Mouse (Mus musculus) intestine, embryonic 15.5 days (tissue): ENCODE measurements around the gene Nckap5l. TPM values are rescaled to one million over a fixed set of nuclear protein-coding genes. Genes with fewer than 3 reads are reported as not detected.

ENCODE experiments used
- ATAC-seq: fragments of 200-750 bp; cut with Nextera tagmentation; 2 replicates; pipeline ENCODE4 v1.8.0; 2017; ENCODE audit warnings: moderate TSS enrichment, moderate library complexity
- H3K27ac ChIP-seq: fragments of 300-500 bp; sonication (generic); 2 replicates; pipeline ENCODE4 v1.5.1; 2015; ENCODE audit warnings: mild to moderate bottlenecking, inconsistent platforms
- H3K27me3 ChIP-seq: fragments of 300-500 bp; sonication (generic); replicated peaks from 2 replicates; pipeline ENCODE4 v1.6.1; 2015; ENCODE audit warnings: inconsistent platforms
- H3K36me3 ChIP-seq: fragments of 300-500 bp; sonication (generic); 2 replicates; pipeline ENCODE4 v1.6.1; 2015; ENCODE audit warnings: inconsistent platforms
- H3K4me1 ChIP-seq: fragments of 300-500 bp; sonication (generic); replicated peaks from 2 replicates; pipeline ENCODE4 v1.6.1; 2015; ENCODE audit warnings: inconsistent platforms
- H3K4me2 ChIP-seq: fragments of 300-500 bp; sonication (generic); replicated peaks from 2 replicates; pipeline ENCODE4 v1.6.1; 2015; ENCODE audit warnings: mild to moderate bottlenecking, inconsistent platforms
- H3K4me3 ChIP-seq: fragments of 300-500 bp; sonication (generic); replicated peaks from 2 replicates; pipeline ENCODE4 v1.5.1; 2015; ENCODE audit warnings: inconsistent platforms
- H3K9ac ChIP-seq: fragments of 300-500 bp; sonication (generic); 2 replicates; pipeline ENCODE4 v1.6.1; 2015; ENCODE audit warnings: inconsistent platforms
- H3K9me3 ChIP-seq: fragments of 300-500 bp; sonication (generic); 2 replicates; pipeline ENCODE4 v1.6.1; 2016; ENCODE audit warnings: inconsistent platforms
- WGBS: fragments of 180-500 bp; shearing (Covaris S2); methylation state at CpG from one replicate; pipeline ENCODE4 v1.1.7; 2015; 5-methylcytosine and 5-hydroxymethylcytosine counted together
- polyA plus RNA-seq: library from polyadenylated mRNA; unstranded; fragments of >200 nt; fragmentation: Nextera tagmentation; extraction: Ambion mirVana; gene quantifications from 2 replicates; pipeline ENCODE4 v1.2.1, GENCODE M21; 2015

Gene Nckap5l
- polyA plus RNA-seq, 1 experiment from 2014 or later, result 5.9 TPM

DNA sequence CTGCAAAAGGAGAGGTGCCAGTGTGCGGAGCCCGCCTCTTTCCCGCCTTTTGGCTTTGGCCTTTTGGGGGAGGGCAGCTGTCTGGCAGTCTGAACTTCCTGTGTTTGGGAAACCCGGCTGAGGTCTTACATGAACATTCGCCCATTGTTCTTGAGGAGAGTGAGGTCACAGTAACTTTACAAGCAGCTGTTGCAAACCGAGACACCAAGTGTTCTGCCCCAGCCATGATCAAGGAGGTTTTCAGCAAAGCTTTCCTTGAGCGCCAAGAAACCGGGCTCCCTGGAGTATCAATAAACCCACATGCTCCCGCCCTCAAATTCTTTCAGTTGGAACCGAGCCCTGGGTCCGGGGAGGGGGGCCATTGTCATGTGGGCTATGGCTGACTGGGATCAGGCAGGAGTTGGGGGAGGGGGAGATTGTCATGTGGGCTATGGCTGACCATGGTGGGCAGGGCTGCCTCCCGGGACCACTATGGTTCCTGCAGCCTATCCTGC is 37.0 kb downstream of the Nckap5l start:
- Histone ChIP-seq H3K4me2 (peak overlapping the region; percentile 45), H3K4me1 (0 out of 2 replicates have a peak, but pooled peaks cover 12% of the 10 kb centered on the region), H3K4me3 (no peak overlapping the region), H3K9me3 (no peaks in the 10 kb centered on the region), H3K27me3 (no peaks in the 10 kb centered on the region), H3K9ac (no peak overlapping the region), H3K27ac (peak overlapping the region; percentile 78), H3K36me3 (0 out of 2 replicates have a peak, but pooled peaks cover 8% of the 10 kb centered on the region)
- ATAC-seq, result peak; percentile 61
- WGBS, result 16% methylated on average over 12 of the region's 12 CpGs

DNA sequence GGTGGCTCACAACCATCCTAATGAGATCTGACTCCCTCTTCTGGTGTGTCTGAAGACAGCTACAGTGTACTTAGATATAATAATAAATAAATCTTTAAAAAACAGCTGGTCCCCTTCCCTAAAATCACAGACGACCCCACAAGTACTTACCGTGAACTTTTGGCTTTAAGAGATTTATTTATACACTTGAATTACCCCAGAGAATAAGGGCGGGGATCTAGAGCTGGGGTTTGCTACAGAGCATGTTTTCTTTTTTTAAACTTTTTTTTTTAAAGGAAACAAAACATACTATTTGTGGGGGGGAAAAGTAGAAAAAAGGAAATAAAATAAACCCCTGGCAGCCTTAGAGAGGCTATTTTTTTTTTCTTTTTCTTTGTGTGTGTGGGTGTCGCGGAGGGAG is 37.4 kb downstream of the Nckap5l start:
- no peak for ATAC-seq
- WGBS, result 32% methylated on average over 5 of the region's 5 CpGs
- H3K4me1 ChIP-seq, result 0 out of 2 replicates have a peak, but pooled peaks cover 12% of the 10 kb centered on the region
- H3K27ac ChIP-seq, result peak overlapping the region; percentile 78
- no peaks in the 10 kb centered on the region for H3K27me3 ChIP-seq
- H3K9ac ChIP-seq, result no peak overlapping the region
- no peak overlapping the region for H3K4me3 ChIP-seq
- H3K9me3 ChIP-seq, result no peaks in the 10 kb centered on the region
- peak overlapping the region; percentile 45 for H3K4me2 ChIP-seq
- 0 out of 2 replicates have a peak, but pooled peaks cover 8% of the 10 kb centered on the region for H3K36me3 ChIP-seq

DNA sequence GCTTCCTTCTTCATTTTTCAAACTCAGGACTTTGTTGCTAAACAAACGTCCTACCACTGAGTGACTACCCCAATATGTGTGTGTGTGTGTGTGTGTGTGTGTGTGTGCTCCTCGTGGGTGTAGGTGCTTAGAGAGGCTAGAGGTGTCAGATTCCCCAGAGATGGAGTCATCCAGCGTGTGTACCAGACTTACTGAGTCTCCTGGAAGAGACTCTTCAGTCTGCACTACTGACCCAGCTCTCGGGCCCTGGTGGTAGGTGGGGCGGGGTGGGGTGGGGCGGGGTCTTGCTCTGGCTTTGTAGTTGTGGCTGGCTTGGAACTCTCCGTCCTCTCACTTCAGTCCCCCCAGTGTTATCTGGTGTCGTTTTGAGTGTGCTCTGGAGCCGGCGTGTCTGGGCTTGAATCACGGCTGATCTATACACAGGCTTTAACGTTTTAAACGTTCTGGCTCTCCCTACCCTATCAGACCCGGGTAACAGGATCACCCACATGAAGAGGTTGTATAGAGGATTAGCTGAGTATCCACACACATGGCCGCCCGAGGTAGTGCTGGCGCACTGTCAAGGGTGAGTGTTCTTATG is 39.8 kb downstream of the Nckap5l start:
- no peak overlapping the region for H3K27ac ChIP-seq
- 0 out of 2 replicates have a peak, but pooled peaks cover 2% of the 10 kb centered on the region for H3K36me3 ChIP-seq
- no peak for ATAC-seq
- H3K27me3 ChIP-seq, result no peaks in the 10 kb centered on the region
- H3K4me2 ChIP-seq, result no peak overlapping the region
- 24% methylated on average over 17 of the region's 17 CpGs for WGBS
- 0 out of 2 replicates have a peak, but pooled peaks cover 12% of the 10 kb centered on the region for H3K4me1 ChIP-seq
- no peaks in the 10 kb centered on the region for H3K9me3 ChIP-seq
- no peak overlapping the region for H3K9ac ChIP-seq
- H3K4me3 ChIP-seq, result no peak overlapping the region

DNA sequence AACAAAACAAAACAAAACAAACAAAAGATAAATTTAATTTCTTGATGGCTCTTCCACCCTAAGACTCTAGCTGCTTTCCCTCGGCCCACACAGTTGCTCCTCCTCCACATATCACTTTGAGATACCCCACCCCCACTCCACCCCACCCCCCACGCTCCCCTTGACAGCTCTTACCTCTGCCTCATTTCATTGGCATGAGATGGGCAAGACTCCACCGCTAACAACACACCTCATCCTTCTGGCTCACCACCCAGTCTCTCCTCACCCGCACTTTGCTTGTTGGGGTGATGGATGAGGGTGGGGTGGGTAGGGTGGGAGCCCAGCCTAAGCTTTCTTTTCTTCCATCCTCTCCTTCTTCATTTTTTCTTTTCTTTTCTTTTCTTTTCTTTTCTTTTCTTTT is 40.6 kb downstream of the Nckap5l start:
- WGBS, result 39% methylated on average over 4 of the region's 4 CpGs
- ATAC-seq, result no peak
- Histone ChIP-seq H3K9ac (no peak overlapping the region), H3K4me2 (no peak overlapping the region), H3K27me3 (no peaks in the 10 kb centered on the region), H3K4me1 (0 out of 2 replicates have a peak, but pooled peaks cover 12% of the 10 kb centered on the region), H3K9me3 (no peaks in the 10 kb centered on the region), H3K27ac (no peak overlapping the region), H3K4me3 (no peak overlapping the region), H3K36me3 (no peaks in the 10 kb centered on the region)

DNA sequence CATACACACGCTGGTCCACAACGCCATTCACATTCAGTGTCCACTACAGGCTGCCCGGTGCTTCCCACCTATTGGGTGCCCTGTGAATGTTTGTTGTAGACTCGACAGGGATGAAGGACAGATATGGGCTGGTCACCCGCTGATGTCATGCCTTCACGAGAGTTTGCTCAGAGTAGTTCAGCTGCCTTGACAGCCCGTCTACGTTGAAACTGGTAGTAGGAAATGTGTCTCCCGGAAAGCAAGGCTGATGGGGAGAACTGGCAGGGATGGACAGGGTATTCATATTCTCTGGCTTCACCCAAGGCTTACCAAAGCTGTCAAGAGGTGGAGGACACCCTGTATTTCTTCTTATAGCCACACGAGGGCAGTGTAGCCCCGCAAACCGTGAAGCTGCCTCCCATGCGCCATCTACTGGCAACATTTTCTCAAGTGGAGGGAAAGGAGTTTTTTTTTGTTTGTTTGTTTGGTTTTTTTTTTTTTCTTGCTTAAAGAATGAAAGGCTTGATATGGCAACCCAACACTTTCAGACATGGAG is 41.1 kb downstream of the Nckap5l start:
- no peaks in the 10 kb centered on the region for H3K36me3 ChIP-seq
- 0 out of 2 replicates have a peak overlapping the region, but pooled peaks have one; percentile 20 for H3K4me2 ChIP-seq
- 0 out of 2 replicates have a peak, but pooled peaks cover 8% of the 10 kb centered on the region for H3K4me1 ChIP-seq
- no peak overlapping the region for H3K9ac ChIP-seq
- H3K9me3 ChIP-seq, result no peaks in the 10 kb centered on the region
- no peak overlapping the region for H3K4me3 ChIP-seq
- no peak for ATAC-seq
- no peaks in the 10 kb centered on the region for H3K27me3 ChIP-seq
- WGBS, result 15% methylated on average over 13 of the region's 13 CpGs
- H3K27ac ChIP-seq, result no peak overlapping the region

DNA sequence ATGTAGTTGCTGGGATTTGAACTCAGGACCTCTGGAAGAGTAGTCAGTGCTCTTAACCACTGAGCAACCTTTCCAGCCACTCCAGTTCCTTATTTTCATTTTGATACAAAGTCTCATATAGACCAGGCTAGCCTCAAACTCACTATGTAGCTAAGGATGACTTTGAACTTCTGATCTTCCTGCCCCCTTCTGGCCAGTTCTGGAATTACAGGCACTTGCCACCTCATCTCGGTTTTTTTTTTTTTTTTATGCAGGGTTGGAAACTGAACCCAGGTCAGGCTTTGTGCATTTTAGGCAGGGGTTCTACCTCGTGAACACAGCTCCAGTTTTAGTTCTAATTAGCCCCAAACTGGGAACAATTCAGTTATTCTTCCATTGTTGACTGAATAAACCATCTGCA is 41.8 kb downstream of the Nckap5l start:
- no peak overlapping the region for H3K4me2 ChIP-seq
- ATAC-seq, result no peak
- 0 out of 2 replicates have a peak, but pooled peaks cover 7% of the 10 kb centered on the region for H3K4me1 ChIP-seq
- H3K36me3 ChIP-seq, result no peaks in the 10 kb centered on the region
- H3K4me3 ChIP-seq, result no peak overlapping the region
- H3K9me3 ChIP-seq, result no peaks in the 10 kb centered on the region
- H3K27ac ChIP-seq, result no peak overlapping the region
- 32% methylated on average over 2 of the region's 2 CpGs for WGBS
- no peaks in the 10 kb centered on the region for H3K27me3 ChIP-seq
- no peak overlapping the region for H3K9ac ChIP-seq

DNA sequence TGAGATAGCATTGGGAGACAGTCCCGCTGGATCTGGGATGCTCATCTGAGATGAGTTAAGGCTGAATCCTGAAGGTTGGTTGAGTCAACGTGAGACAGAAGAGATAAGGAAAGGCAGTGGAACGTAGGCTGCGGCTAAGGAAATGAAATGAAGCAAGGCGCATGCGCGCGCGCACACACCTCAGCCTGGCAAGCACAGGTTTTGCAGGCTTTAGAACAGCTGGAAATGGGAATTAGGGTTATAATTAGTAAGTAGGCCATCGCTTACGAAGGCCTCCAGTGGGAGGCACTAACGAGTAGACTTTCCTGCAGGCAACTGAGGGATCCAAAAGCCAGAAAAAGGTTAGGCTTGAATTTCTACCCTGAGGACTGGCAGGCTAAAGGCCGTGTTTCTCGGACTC is 45.8 kb downstream of the Nckap5l start:
- H3K4me1 ChIP-seq, result 0 out of 2 replicates have a peak, but pooled peaks cover 4% of the 10 kb centered on the region
- H3K36me3 ChIP-seq, result peaks cover 30% of the 10 kb centered on the region
- H3K9me3 ChIP-seq, result no peaks in the 10 kb centered on the region
- no peak overlapping the region for H3K27ac ChIP-seq
- 59% methylated on average over 14 of the region's 14 CpGs for WGBS
- no peak overlapping the region for H3K4me3 ChIP-seq
- no peak for ATAC-seq
- no peaks in the 10 kb centered on the region for H3K27me3 ChIP-seq
- no peak overlapping the region for H3K4me2 ChIP-seq
- H3K9ac ChIP-seq, result no peak overlapping the region

DNA sequence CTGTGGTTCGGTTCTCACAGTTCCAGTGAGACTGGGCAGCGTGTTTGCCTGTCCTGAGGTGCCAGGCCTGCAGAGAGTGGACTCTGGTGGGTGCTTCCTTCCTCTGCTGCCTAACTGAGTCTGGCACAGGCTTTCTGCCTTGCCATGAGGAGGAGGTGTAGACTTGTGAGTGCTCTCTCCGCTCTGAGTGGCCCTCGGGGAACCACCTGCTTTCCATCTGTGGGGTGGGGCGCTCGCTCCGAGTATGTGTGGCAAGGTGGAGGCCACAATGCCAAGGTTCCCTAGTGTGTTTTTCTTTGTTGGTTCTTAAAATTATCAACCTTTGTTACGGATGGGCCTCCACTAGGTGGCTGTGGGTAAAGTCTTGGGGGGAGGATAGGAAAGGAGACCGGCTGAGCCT is 48.7 kb downstream of the Nckap5l start:
- Histone ChIP-seq H3K4me2 (no peak overlapping the region), H3K4me3 (no peak overlapping the region), H3K9me3 (no peaks in the 10 kb centered on the region), H3K4me1 (0 out of 2 replicates have a peak, but pooled peaks cover 3% of the 10 kb centered on the region), H3K9ac (no peak overlapping the region), H3K36me3 (peaks cover 57% of the 10 kb centered on the region), H3K27ac (no peak overlapping the region), H3K27me3 (no peaks in the 10 kb centered on the region)
- WGBS, result 91% methylated on average over 9 of the region's 9 CpGs
- no peak for ATAC-seq

DNA sequence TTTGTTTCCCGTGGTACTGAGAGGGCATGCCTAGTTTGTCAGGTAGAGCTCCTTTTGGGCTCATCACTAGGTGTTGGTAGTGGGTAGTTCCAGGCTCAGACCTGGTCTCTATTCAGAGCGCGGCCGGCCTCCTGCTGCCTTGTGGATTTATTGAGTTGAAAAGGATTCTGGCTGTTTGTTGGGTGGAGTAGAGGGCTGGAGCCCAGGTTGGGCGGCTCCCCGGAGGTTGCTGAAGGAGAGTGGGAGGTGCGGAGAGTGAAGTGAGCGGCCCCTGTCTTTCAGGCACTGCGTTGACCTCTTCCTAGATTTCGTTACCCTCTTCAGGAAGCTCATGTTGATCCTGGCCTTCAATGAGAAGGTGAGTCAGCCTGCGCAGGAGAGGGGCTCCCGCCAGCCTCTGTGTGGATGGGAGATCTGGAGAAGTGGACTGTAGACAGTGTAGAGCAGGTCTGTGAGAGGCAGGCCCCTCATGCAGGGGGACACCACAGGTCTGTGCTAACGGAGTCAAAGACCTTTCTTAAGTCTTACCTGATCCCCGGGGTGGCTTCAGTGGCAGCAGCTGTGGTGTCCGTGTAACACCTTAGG is 50.5 kb downstream of the Nckap5l start:
- no peak for ATAC-seq
- Histone ChIP-seq H3K4me2 (no peak overlapping the region), H3K27ac (no peak overlapping the region), H3K27me3 (no peaks in the 10 kb centered on the region), H3K9ac (no peak overlapping the region), H3K36me3 (peaks cover 63% of the 10 kb centered on the region), H3K9me3 (no peaks in the 10 kb centered on the region), H3K4me1 (0 out of 2 replicates have a peak, but pooled peaks cover 3% of the 10 kb centered on the region), H3K4me3 (no peak overlapping the region)
- 90% methylated on average over 15 of the region's 15 CpGs for WGBS

DNA sequence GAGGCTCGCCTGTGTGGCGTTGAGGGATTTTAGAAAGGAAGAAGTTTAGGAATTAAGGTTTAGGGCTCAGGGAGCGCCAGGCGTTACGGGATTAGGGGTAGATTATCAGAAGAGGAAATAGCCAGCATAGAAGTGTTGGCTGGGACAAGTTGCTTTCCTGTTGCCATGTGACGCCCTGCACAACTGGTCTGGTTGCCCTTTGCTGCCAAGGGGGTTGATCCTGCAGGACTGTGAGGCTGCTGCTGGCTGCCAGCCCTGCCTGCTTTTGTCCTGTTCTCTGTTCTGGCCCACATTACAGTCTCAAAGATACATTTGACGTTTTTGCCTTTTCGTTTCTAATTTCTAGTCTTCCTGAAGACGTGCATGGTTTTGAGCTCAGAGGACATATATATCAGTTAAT is 52.4 kb downstream of the Nckap5l start:
- H3K4me1 ChIP-seq, result peaks cover 3% of the 10 kb centered on the region; the same call in 1 of the 2 replicates
- H3K4me2 ChIP-seq, result no peak overlapping the region
- no peak overlapping the region for H3K4me3 ChIP-seq
- no peak for ATAC-seq
- no peaks in the 10 kb centered on the region for H3K9me3 ChIP-seq
- H3K27me3 ChIP-seq, result no peaks in the 10 kb centered on the region
- 86% methylated on average over 9 of the region's 9 CpGs for WGBS
- no peak overlapping the region for H3K27ac ChIP-seq
- no peak overlapping the region for H3K9ac ChIP-seq
- peaks cover 61% of the 10 kb centered on the region for H3K36me3 ChIP-seq

DNA sequence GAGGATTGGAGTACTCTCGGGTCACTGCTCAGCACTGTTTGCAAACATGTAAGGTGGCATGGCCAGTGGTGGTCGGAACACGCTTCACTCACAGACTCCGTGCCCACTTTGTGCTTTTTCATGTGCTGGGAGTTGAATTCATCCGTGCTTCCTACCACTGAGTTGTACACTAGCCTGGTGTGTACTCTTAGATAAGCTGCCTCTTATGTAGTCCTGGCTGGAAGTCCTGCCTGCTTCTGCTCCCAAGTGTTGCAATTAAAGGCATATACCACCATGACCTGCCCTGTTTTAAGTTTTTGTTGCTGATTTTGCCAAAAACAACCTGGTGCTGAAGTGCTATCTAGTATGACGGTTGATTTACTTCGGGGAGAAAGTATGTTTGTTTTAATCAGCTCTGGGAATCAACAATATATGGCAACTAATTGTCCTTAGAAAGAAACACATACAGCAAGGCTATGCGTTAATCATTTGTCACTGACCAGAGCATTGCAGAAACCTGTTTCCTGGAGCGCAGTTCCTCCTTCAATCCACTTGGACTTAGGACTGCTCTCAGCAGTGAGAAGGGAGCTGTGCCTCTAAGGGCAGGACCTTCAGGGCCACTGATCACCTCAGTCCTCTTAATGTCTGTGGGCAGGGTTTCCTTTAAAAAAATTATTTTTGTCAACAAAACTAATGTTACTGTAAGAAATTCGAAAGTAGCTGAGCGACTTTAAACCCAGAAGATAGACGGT is 54.2 kb downstream of the Nckap5l start:
- Histone ChIP-seq H3K9ac (no peak overlapping the region), H3K27ac (peak overlapping the region; percentile 67), H3K27me3 (no peaks in the 10 kb centered on the region), H3K4me2 (peak overlapping the region; percentile 19; the same call in 1 of the 2 replicates), H3K4me3 (no peak overlapping the region), H3K36me3 (peaks cover 45% of the 10 kb centered on the region), H3K9me3 (no peaks in the 10 kb centered on the region), H3K4me1 (peaks cover 12% of the 10 kb centered on the region)
- peak; percentile 88 for ATAC-seq
- 75% methylated on average over 12 of the region's 12 CpGs for WGBS

DNA sequence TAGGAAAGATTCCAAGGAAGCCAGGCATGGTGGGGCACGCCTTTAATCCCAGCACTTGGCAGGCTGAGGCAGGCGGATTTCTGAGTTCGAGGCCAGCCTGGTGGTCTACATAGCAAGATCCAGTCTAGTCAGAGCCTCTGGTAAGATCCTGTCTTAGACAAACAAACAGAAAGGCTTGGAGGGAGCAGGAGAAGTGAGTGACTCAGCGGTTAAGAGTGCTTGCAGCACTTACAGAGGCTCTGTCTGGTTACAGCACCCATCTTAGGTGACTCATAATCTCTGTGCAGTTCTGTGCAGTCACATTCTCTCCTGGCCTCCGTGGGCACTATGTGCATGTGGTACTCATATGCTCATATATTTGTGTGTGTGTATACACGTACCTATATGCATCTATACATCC is 56.9 kb downstream of the Nckap5l start:
- H3K9me3 ChIP-seq, result no peaks in the 10 kb centered on the region
- peak; percentile 34; the same call in 1 of the 2 replicates for ATAC-seq
- H3K27me3 ChIP-seq, result no peaks in the 10 kb centered on the region
- peaks cover 22% of the 10 kb centered on the region for H3K36me3 ChIP-seq
- no peak overlapping the region for H3K4me3 ChIP-seq
- peaks cover 29% of the 10 kb centered on the region for H3K4me1 ChIP-seq
- no peak overlapping the region for H3K9ac ChIP-seq
- WGBS, result 76% methylated on average over 6 of the region's 6 CpGs
- no peak overlapping the region for H3K4me2 ChIP-seq
- 0 out of 2 replicates have a peak overlapping the region, but pooled peaks have one; percentile 2 for H3K27ac ChIP-seq
